29 mouse cellular contexts compared by ENCODE assay signal in genomic region chr10:60726896-60727295, GRCm38 (mm10). TPM values are rescaled to one million over a fixed set of nuclear protein-coding genes. Genes with fewer than 3 reads are reported as not detected.
"Had no signal": no experiment of that assay in that cellular context is flagged by ENCODE, and none has a peak within 500 bp of the region (broad histone marks: within the 10 kb centered on the region; RNA-seq: fewer than 3 reads in every experiment).

No protein-coding gene starts in this region.

- H3K4me3 ChIP-seq: gastrocnemius, adult 2 months; heart, embryonic 10.5 days; heart, embryonic 12.5 days; hindbrain, embryonic 10.5 days; hindbrain, embryonic 12.5 days; intestine, embryonic 15.5 days; kidney, embryonic 15.5 days; layer of hippocampus, adult 2 months; left cerebral cortex, adult 2 months; limb, embryonic 10.5 days; limb, embryonic 12.5 days; liver, embryonic 13.5 days had no signal

- DNase-seq: gastrocnemius, adult 2 months; gastrocnemius, postnatal 10 days; gastrocnemius, postnatal 25 days; heart, adult 18-20 months; heart, postnatal 10 days; heart, postnatal 4 days; kidney, adult 18-20 months; kidney, adult 8-10 months; kidney, postnatal 10 days; kidney, postnatal 25 days; kidney, postnatal 4 days; liver; liver, embryonic 13.5 days had no signal

- H3K9me3 ChIP-seq: heart, embryonic 10.5 days; heart, embryonic 12.5 days; hindbrain, embryonic 10.5 days; hindbrain, embryonic 12.5 days; intestine, embryonic 15.5 days; kidney, embryonic 15.5 days; limb, embryonic 10.5 days; limb, embryonic 12.5 days; liver, embryonic 13.5 days had no signal

- H3K4me2 ChIP-seq: heart, embryonic 12.5 days; hindbrain, embryonic 12.5 days; hindbrain, embryonic 14.5 days; intestine, embryonic 15.5 days; kidney, embryonic 15.5 days; limb, embryonic 12.5 days; liver, embryonic 11.5 days; liver, embryonic 13.5 days had no signal

- H3K9ac ChIP-seq: heart, embryonic 12.5 days; hindbrain, embryonic 12.5 days; hindbrain, embryonic 14.5 days; intestine, embryonic 15.5 days; kidney, embryonic 15.5 days; limb, embryonic 12.5 days; liver, embryonic 13.5 days had no signal

- H3K27ac ChIP-seq: gastrocnemius, adult 2 months; heart, embryonic 10.5 days; hindbrain, embryonic 10.5 days; hindbrain, embryonic 14.5 days; intestine, embryonic 15.5 days; kidney, embryonic 15.5 days; layer of hippocampus, adult 2 months; left cerebral cortex, adult 2 months; limb, embryonic 10.5 days; limb, embryonic 12.5 days; liver, embryonic 13.5 days had no signal

- ATAC-seq: hindbrain, embryonic 16.5 days; inflammation-experienced regulatory T-cells, adult 6 months; intestine, embryonic 15.5 days; intestine, postnatal 0 days had no signal

- H3K36me3 ChIP-seq: heart, embryonic 10.5 days; heart, embryonic 12.5 days; kidney, embryonic 15.5 days; limb, embryonic 10.5 days; liver, embryonic 13.5 days had no signal

- H3K4me1 ChIP-seq: heart, embryonic 10.5 days; heart, embryonic 12.5 days; kidney, embryonic 15.5 days had no signal

- H3K27me3 ChIP-seq: heart, embryonic 12.5 days; hindbrain, embryonic 12.5 days; intestine, embryonic 15.5 days; kidney, embryonic 15.5 days; limb, embryonic 12.5 days; liver, embryonic 13.5 days had no signal

RNA-seq across cellular contexts. Expression of gene Cdh23, which starts 30.6 kb away (rescaled TPM):
- total RNA-seq: granulocyte monocyte progenitor cell, adult 5-6 weeks had no signal
